Mouse (Mus musculus) liver, embryonic 14.5 days (tissue): ENCODE data around the gene Zic4.

Experiments
- CTCF ChIP-seq: IDR thresholded peaks from 2 replicates; pipeline ENCODE4 v1.5.1; 2016; ENCODE audit warnings: antibody characterized with exemption, low read depth, control low read depth
- EP300 ChIP-seq: IDR thresholded peaks from 2 replicates; pipeline ENCODE4 v1.6.1; 2016; ENCODE audit warnings: antibody characterized with exemption, low read depth

- no peak for TF ChIP-seq CTCF
- no peak for TF ChIP-seq EP300
Measured at GRCm38 (mm10) chr9:91385561-91386430, 23.6 kb downstream of the Zic4 start.
